Mouse (Mus musculus) spleen, adult 2 months (tissue): ENCODE results near the gene Flywch1. TPM values are rescaled to one million over a fixed set of nuclear protein-coding genes. Genes with fewer than 3 reads are reported as not detected.

ENCODE experiments used
- DNase-seq, 2 experiments: peaks; one replicate each; pipeline versions ENCODE4 v3.0.0 to v3.0.0-alpha.2; 2012 to 2021; ENCODE audit warnings: low spot score in 2 of 2, low read depth in 1 of 2
- H3K27ac ChIP-seq: fragments of 200-500 bp; 2 replicates; pipeline ENCODE4 v1.5.1; 2012; ENCODE audit warnings: low read length, inconsistent platforms; ENCODE audit not compliant: insufficient read depth
- H3K27me3 ChIP-seq: fragments of 200-500 bp; 2 replicates; pipeline ENCODE4 v1.6.1; 2012; ENCODE audit warnings: mild to moderate bottlenecking, moderate library complexity, low read length, inconsistent platforms; ENCODE audit not compliant: control insufficient read depth, insufficient read depth
- H3K36me3 ChIP-seq: fragments of 200-500 bp; 2 replicates; pipeline ENCODE4 v1.6.1; 2012; ENCODE audit warnings: mild to moderate bottlenecking, low read length, inconsistent platforms; ENCODE audit not compliant: control insufficient read depth, insufficient read depth
- H3K4me1 ChIP-seq: fragments of 200-500 bp; 2 replicates; pipeline ENCODE4 v1.6.1; 2011; ENCODE audit warnings: inconsistent platforms; ENCODE audit not compliant: control insufficient read depth, insufficient read depth, insufficient read length
- H3K4me3 ChIP-seq: fragments of 200-500 bp; 2 replicates; pipeline ENCODE4 v1.5.1; 2011; ENCODE audit warnings: mild to moderate bottlenecking, inconsistent platforms; ENCODE audit not compliant: insufficient read depth, insufficient read length; ENCODE audit errors: extremely low read depth
- CTCF ChIP-seq: fragments of 200-500 bp; IDR thresholded peaks from 2 replicates; pipeline ENCODE4 v1.5.1; 2011; ENCODE audit warnings: mild to moderate bottlenecking, inconsistent platforms; ENCODE audit not compliant: insufficient read depth, insufficient read length, insufficient replicate concordance; ENCODE audit errors: extremely low read depth
- POLR2A ChIP-seq: fragments of 200-500 bp; IDR thresholded peaks from 2 replicates; pipeline ENCODE4 v1.6.1; 2011; ENCODE audit warnings: low read depth, low read length, inconsistent platforms
- WGBS: fragments of 180-500 bp; shearing (Covaris S2); methylation state at CpG from one replicate; pipeline ENCODE4 v1.1.7; 2018; 5-methylcytosine and 5-hydroxymethylcytosine counted together
- polyA plus RNA-seq: library from polyadenylated mRNA; depleted of rRNA; stranded (reverse); fragments of >200 nt; gene quantifications from 2 replicates; pipeline ENCODE4 v1.2.3, GENCODE M21; 2012; rRNA removed

Gene Flywch1
- 17.4 and 21.2 TPM in 2 replicates for polyA plus RNA-seq

- 4% methylated on average over 58 of the region's 58 CpGs for WGBS
- no peaks in the 10 kb centered on the region for H3K36me3 ChIP-seq
- peak within 1 kb of the TSS; percentile 15; the same call in 1 of the 2 replicates for H3K27ac ChIP-seq
- peak; percentile 96 to 97 for DNase-seq
- H3K4me1 ChIP-seq = no peaks in the 10 kb centered on the region
- H3K4me3 ChIP-seq = peak within 1 kb of the TSS; percentile 75
- no peaks in the 10 kb centered on the region for H3K27me3 ChIP-seq
- TF ChIP-seq POLR2A (peak; percentile 67), CTCF (no peak)
Observed at GRCm38 (mm10) chr17:23771284-23772218, at the start of gene Flywch1. Flywch1 (minus strand) TSS chr17:23771602.

DNA sequence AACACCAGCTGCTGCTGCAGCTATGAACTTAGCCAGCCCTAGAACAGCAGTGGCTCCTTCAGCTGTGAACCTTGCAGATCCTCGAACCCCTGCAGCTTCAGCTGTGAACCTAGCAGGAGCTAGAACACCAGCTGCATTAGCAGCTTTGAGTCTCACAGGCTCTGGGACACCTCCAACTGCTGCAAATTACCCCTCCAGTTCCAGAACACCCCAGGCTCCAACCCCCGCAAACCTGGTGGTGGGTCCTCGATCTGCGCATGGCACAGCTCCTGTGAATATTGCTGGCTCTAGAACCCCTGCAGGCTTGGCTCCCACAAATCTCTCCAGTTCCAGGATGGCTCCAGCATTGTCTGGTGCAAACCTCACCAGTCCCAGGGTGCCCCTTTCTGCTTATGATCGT lies 49.3 kb upstream of the Flywch1 start:
- TF ChIP-seq CTCF = no peak
- no peak for TF ChIP-seq POLR2A
- WGBS = 94% methylated on average over 5 of the region's 5 CpGs
- Histone ChIP-seq H3K4me1 (no peaks in the 10 kb centered on the region), H3K27me3 (no peaks in the 10 kb centered on the region), H3K27ac (no peak overlapping the region), H3K4me3 (no peak overlapping the region), H3K36me3 (peaks cover 80% of the 10 kb centered on the region)
- DNase-seq = no peak

- no peak overlapping the region for H3K4me3 ChIP-seq
- no peak overlapping the region for H3K27ac ChIP-seq
- H3K4me1 ChIP-seq = no peaks in the 10 kb centered on the region
- 98% methylated on average over 25 of the region's 25 CpGs for WGBS
- no peaks in the 10 kb centered on the region for H3K27me3 ChIP-seq
- no peak for TF ChIP-seq POLR2A
- no peak for TF ChIP-seq CTCF
- no peak for DNase-seq
- H3K36me3 ChIP-seq = peaks cover 81% of the 10 kb centered on the region
Observed at GRCm38 (mm10) chr17:23819235-23819634, 47.8 kb upstream of the Flywch1 start.

DNA sequence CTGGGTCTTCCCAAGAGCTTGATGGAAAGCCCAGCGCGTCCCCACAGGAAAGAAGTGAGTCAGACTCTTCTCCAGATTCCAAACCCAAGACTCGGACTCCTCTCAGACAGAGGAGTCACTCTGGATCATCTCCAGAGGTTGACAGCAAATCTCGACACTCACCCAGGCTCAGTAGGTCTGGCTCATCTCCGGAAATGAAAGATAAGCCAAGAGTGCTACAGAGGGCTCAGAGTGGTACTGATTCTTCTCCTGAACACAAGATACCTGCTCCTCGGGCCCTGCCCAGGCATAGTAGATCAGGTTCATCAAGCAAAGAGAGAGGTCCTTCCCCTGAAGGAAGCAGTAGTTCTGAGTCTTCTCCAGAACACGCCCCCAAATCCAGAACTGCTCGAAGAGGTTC lies 47.2 kb upstream of the Flywch1 start:
- no peak for DNase-seq
- WGBS = over 99% methylated on average over 8 of the region's 8 CpGs
- peaks cover 80% of the 10 kb centered on the region for H3K36me3 ChIP-seq

DNA sequence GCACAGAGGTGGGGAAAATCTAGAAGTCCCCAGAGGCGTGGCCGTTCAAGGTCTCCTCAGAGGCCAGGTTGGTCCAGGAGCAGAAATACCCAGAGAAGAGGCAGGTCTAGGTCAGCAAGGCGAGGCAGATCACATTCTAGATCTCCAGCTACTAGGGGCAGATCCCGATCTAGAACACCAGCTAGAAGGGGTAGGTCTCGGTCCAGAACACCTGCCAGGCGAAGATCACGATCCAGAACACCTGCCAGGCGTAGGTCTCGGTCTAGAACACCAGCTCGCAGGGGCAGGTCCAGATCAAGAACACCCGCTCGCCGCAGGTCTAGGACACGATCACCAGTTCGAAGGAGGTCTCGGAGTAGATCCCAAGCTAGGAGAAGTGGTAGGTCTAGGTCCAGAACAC lies 44.2 kb upstream of the Flywch1 start:
- H3K4me3 ChIP-seq = no peak overlapping the region
- H3K27ac ChIP-seq = no peak overlapping the region
- no peak for TF ChIP-seq POLR2A
- TF ChIP-seq CTCF = no peak
- no peak for DNase-seq
- WGBS = 96% methylated on average over 16 of the region's 16 CpGs
- no peaks in the 10 kb centered on the region for H3K27me3 ChIP-seq
- H3K4me1 ChIP-seq = no peaks in the 10 kb centered on the region
- peaks cover 77% of the 10 kb centered on the region for H3K36me3 ChIP-seq

More for the DNA sequence above, 47.2 kb upstream of the Flywch1 start:
- Histone ChIP-seq H3K4me1 (no peaks in the 10 kb centered on the region), H3K27ac (no peak overlapping the region), H3K4me3 (no peak overlapping the region), H3K27me3 (no peaks in the 10 kb centered on the region)
- no peak for TF ChIP-seq CTCF
- no peak for TF ChIP-seq POLR2A

- TF ChIP-seq POLR2A = no peak
- no peak for TF ChIP-seq CTCF
- Histone ChIP-seq H3K4me3 (no peak overlapping the region), H3K4me1 (peaks cover 9% of the 10 kb centered on the region), H3K27me3 (no peaks in the 10 kb centered on the region), H3K27ac (no peak overlapping the region), H3K36me3 (peaks cover 41% of the 10 kb centered on the region)
- WGBS = 86% methylated on average over 3 of the region's 3 CpGs
- no peak for DNase-seq
Observed at GRCm38 (mm10) chr17:23807918-23808317, 36.5 kb upstream of the Flywch1 start.

DNA sequence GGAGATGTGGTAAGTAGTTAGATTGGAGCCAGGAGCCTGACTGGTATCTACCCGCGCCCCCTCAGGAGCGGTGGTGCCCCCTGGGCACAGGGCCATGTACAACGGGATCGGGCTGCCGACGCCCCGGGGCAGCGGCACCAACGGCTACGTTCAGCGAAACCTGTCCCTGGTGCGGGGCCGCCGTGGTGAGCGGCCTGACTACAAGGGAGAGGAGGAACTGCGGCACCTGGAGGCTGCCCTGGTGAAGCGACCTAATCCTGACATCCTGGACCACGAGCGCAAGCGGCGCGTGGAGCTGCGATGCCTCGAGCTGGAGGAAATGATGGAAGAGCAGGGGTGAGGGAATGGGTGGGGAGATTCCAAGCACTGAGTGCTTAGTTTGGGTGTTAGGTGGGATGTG lies 35.5 kb upstream of the Flywch1 start:
- no peak overlapping the region for H3K27ac ChIP-seq
- H3K4me3 ChIP-seq = peak overlapping the region; percentile 13; the same call in 1 of the 2 replicates
- no peaks in the 10 kb centered on the region for H3K27me3 ChIP-seq
- WGBS = 73% methylated on average over 25 of the region's 25 CpGs
- no peak for DNase-seq
- TF ChIP-seq CTCF (no peak), POLR2A (no peak)
- H3K36me3 ChIP-seq = peaks cover 35% of the 10 kb centered on the region
- H3K4me1 ChIP-seq = peaks cover 11% of the 10 kb centered on the region
